Mouse (Mus musculus): ENCODE results near the gene Dnah8. TPM values are rescaled to one million over a fixed set of nuclear protein-coding genes. Genes with fewer than 3 reads are reported as not detected.

The Dnah8 gene
- polyA plus RNA-seq (2017; shearing (Covaris generic)) = 16.4 TPM

DNA sequence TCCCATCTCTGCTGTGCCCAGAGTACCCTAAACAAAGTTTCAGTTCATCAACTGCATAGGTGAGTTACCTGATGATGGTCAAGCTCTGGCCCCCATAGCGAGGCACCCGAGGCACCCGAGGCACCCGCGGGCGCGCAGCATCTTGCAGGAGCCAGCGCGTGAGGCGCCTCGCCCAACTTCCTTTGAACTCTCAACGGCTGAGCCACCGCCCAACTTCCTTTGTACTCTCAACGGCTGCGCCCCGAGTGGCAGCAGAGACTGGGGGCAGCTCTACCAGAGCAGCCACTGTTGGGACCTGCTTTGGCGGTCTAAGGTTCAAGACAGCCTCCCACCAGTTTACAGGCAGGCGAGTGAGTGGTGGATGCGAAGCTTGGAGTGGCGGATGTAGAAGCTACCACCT is at the start of gene Dnah8:
Dnah8 (plus strand) TSS at position 223 of the 400 bp plus-strand sequence.

DNA sequence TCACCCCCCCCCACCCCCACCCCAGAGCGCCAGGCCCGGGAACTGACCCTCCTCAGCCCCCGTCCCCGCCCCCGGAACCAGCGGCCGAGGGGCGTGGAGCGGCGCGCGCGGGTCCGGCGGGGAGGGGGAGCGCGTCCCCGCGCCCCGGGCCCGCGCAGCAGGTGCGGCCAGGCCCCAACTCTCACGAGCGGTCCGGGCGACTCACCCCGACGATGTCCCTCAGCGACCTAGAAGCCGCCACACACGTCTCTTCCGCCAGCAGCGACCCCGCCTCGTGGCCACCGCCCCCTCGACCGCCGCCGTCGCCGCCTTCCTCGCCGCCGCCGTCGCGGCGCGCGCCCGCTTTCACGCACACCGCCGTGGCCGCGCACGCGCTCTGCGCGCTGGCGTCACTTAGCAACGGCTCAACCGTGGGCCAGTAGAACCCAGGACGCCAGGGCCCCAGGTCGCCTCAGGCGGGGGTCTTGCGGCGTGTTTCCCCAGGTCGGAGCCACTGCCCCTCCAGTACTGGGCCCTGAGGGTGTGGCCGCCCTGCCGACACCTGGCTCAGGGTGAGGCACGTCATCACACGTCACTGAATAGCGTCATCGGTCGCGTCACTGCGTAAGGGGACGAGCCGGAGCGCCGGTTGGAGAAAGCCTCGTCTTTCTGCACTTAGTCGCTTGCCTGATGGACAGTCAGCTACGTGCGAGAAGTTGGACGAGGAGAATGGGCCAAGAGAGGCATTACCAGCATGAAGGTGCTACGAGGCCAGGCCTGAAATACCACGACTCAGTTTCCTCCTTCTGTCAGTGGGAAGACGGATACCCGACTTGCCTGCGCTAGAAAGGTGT is 48.0 kb upstream of the Dnah8 start, which contains the start of gene Btbd9:
Btbd9 (minus strand) TSS at position 548 of the 833 bp plus-strand sequence.

DNA sequence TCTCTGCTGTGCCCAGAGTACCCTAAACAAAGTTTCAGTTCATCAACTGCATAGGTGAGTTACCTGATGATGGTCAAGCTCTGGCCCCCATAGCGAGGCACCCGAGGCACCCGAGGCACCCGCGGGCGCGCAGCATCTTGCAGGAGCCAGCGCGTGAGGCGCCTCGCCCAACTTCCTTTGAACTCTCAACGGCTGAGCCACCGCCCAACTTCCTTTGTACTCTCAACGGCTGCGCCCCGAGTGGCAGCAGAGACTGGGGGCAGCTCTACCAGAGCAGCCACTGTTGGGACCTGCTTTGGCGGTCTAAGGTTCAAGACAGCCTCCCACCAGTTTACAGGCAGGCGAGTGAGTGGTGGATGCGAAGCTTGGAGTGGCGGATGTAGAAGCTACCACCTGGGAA is 2.6 kb downstream of the Dnah8 start, which contains the start of gene Glo1:
Glo1 (minus strand) TSS at position 153 of the 400 bp plus-strand sequence.

DNA sequence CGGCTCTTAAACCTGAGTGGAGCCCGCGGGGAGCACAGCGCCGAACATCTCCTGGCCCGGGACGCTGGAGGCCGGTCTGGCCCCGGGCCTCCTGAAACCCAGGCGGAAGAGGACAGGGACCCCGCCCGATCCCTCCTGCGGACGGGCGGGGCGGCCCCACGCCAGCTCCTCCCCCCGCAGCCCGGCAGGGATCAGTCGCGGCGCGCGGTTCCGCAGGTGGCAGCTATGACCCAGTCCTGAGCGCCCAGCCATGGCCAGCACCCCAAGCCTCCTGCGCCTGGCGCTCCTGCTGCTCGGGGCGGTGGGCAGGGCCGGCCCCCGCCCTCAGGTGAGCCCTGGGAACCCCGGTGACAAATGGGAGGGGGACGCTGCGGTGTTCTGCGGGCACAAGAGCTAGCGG is 277.5 kb downstream of the Dnah8 start, which contains the start of gene Glp1r:
Glp1r (plus strand) TSS at position 191 of the 400 bp plus-strand sequence.

Other genes with a start within 250 kb of the Dnah8 start
- 142 TPM for gene Btbd9, start 47.9 kb upstream of the Dnah8 start, polyA plus RNA-seq (2017; shearing (Covaris generic))
- gene Glo1, start 2.5 kb downstream of the Dnah8 start, polyA plus RNA-seq (2017; shearing (Covaris generic)) = 57.1 TPM